Mouse (Mus musculus) heart, embryonic 12.5 days (tissue): ENCODE measurements around the gene Tff1. TPM values are rescaled to one million over a fixed set of nuclear protein-coding genes. Genes with fewer than 3 reads are reported as not detected.

Experiments
- ATAC-seq: fragments of 200-750 bp; cut with Nextera tagmentation; 2 replicates; pipeline ENCODE4 v1.8.0; 2017; ENCODE audit warnings: moderate TSS enrichment, moderate library complexity; ENCODE audit not compliant: insufficient number of reproducible peaks, low FRiP score
- H3K27ac ChIP-seq: fragments of 300-500 bp; sonication (generic); 2 replicates; pipeline ENCODE4 v1.5.1; 2016; ENCODE audit warnings: mild to moderate bottlenecking, moderate library complexity; ENCODE audit not compliant: poor library complexity, severe bottlenecking
- H3K27me3 ChIP-seq: fragments of 300-500 bp; sonication (generic); replicated peaks from 2 replicates; pipeline ENCODE4 v1.6.1; 2016; ENCODE audit warnings: mild to moderate bottlenecking, moderate library complexity
- H3K36me3 ChIP-seq: fragments of 300-500 bp; sonication (generic); 2 replicates; pipeline ENCODE4 v1.6.1; 2016; ENCODE audit warnings: mild to moderate bottlenecking, moderate library complexity
- H3K4me1 ChIP-seq: fragments of 300-500 bp; sonication (generic); replicated peaks from 2 replicates; pipeline ENCODE4 v1.6.1; 2016; ENCODE audit warnings: mild to moderate bottlenecking
- H3K4me2 ChIP-seq: fragments of 300-500 bp; sonication (generic); 2 replicates; pipeline ENCODE4 v1.6.1; 2016; ENCODE audit warnings: mild to moderate bottlenecking, moderate library complexity
- H3K4me3 ChIP-seq: fragments of 300-500 bp; sonication (generic); 2 replicates; pipeline ENCODE4 v1.5.1; 2016; ENCODE audit warnings: mild to moderate bottlenecking
- H3K9ac ChIP-seq: fragments of 300-500 bp; sonication (generic); 2 replicates; pipeline ENCODE4 v1.6.1; 2016; ENCODE audit warnings: mild to moderate bottlenecking, moderate library complexity
- H3K9me3 ChIP-seq: fragments of 300-500 bp; sonication (generic); replicated peaks from 2 replicates; pipeline ENCODE4 v1.6.1; 2016; ENCODE audit warnings: mild to moderate bottlenecking, moderate library complexity
- WGBS: fragments of 180-500 bp; shearing (Covaris S2); methylation state at CpG from one replicate; pipeline ENCODE4 v1.1.7; 2016; 5-methylcytosine and 5-hydroxymethylcytosine counted together
- polyA plus RNA-seq: library from polyadenylated mRNA; unstranded; fragments of >200 nt; fragmentation: Nextera tagmentation; extraction: Ambion mirVana; gene quantifications from 2 replicates; pipeline ENCODE4 v1.2.1, GENCODE M21; 2016

Gene Tff1
- polyA plus RNA-seq, 1 experiment from 2014 or later = not detected

- H3K4me1 ChIP-seq = no peaks in the 10 kb centered on the region
- 16% methylated on average over 4 of the region's 4 CpGs for WGBS
- H3K27me3 ChIP-seq = 0 out of 2 replicates have a peak, but pooled peaks cover 5% of the 10 kb centered on the region
- ATAC-seq = no peak
- no peak overlapping the region for H3K27ac ChIP-seq
- H3K36me3 ChIP-seq = no peaks in the 10 kb centered on the region
- H3K9ac ChIP-seq = no peak overlapping the region
- H3K4me3 ChIP-seq = no peak overlapping the region
- H3K9me3 ChIP-seq = no peaks in the 10 kb centered on the region
- no peak overlapping the region for H3K4me2 ChIP-seq
Measured at GRCm38 (mm10) chr17:31187370-31187769, 22.3 kb upstream of the Tff1 start.

GRCm38 (mm10) chr17:31184269-31184990, 19.4 kb upstream of the Tff1 start:
- Histone ChIP-seq H3K36me3 (no peaks in the 10 kb centered on the region), H3K27me3 (0 out of 2 replicates have a peak, but pooled peaks cover 10% of the 10 kb centered on the region), H3K9ac (no peak overlapping the region), H3K4me1 (no peaks in the 10 kb centered on the region), H3K4me2 (no peak overlapping the region), H3K27ac (no peak overlapping the region), H3K4me3 (no peak overlapping the region), H3K9me3 (no peaks in the 10 kb centered on the region)
- ATAC-seq = no peak
- WGBS = 68% methylated on average over 12 of the region's 12 CpGs

GRCm38 (mm10) chr17:31183180-31183974, 18.3 kb upstream of the Tff1 start:
- ATAC-seq = no peak
- H3K9ac ChIP-seq = no peak overlapping the region
- H3K36me3 ChIP-seq = no peaks in the 10 kb centered on the region
- no peak overlapping the region for H3K27ac ChIP-seq
- H3K9me3 ChIP-seq = no peaks in the 10 kb centered on the region
- H3K27me3 ChIP-seq = peaks cover 10% of the 10 kb centered on the region; the same call in 1 of the 2 replicates
- WGBS = 64% methylated on average over 12 of the region's 12 CpGs
- no peak overlapping the region for H3K4me3 ChIP-seq
- H3K4me1 ChIP-seq = no peaks in the 10 kb centered on the region
- no peak overlapping the region for H3K4me2 ChIP-seq

GRCm38 (mm10) chr17:31181490-31181889, 16.4 kb upstream of the Tff1 start:
- Histone ChIP-seq H3K9me3 (no peaks in the 10 kb centered on the region), H3K4me1 (no peaks in the 10 kb centered on the region), H3K9ac (no peak overlapping the region), H3K27ac (no peak overlapping the region), H3K36me3 (no peaks in the 10 kb centered on the region), H3K4me3 (no peak overlapping the region), H3K4me2 (no peak overlapping the region), H3K27me3 (peaks cover 13% of the 10 kb centered on the region; the same call in 1 of the 2 replicates)
- no peak for ATAC-seq
- WGBS = 76% methylated on average over 4 of the region's 4 CpGs

- Histone ChIP-seq H3K9ac (no peak overlapping the region), H3K9me3 (peaks cover 4% of the 10 kb centered on the region; the same call in 1 of the 2 replicates), H3K36me3 (no peaks in the 10 kb centered on the region), H3K4me3 (no peak overlapping the region), H3K27me3 (peaks cover 13% of the 10 kb centered on the region; the same call in 1 of the 2 replicates), H3K4me2 (no peak overlapping the region), H3K4me1 (no peaks in the 10 kb centered on the region), H3K27ac (no peak overlapping the region)
- no peak for ATAC-seq
- 82% methylated on average over 4 of the region's 4 CpGs for WGBS
Measured at GRCm38 (mm10) chr17:31176321-31176720, 11.2 kb upstream of the Tff1 start.

- no peaks in the 10 kb centered on the region for H3K36me3 ChIP-seq
- H3K4me1 ChIP-seq = no peaks in the 10 kb centered on the region
- no peak overlapping the region for H3K9ac ChIP-seq
- 0 out of 2 replicates have a peak, but pooled peaks cover 4% of the 10 kb centered on the region for H3K27me3 ChIP-seq
- no peak overlapping the region for H3K4me2 ChIP-seq
- no peak for ATAC-seq
- 77% methylated on average over 5 of the region's 5 CpGs for WGBS
- H3K4me3 ChIP-seq = no peak overlapping the region
- H3K9me3 ChIP-seq = peaks cover 4% of the 10 kb centered on the region; the same call in 1 of the 2 replicates
- no peak overlapping the region for H3K27ac ChIP-seq
Measured at GRCm38 (mm10) chr17:31169796-31170195, 4.7 kb upstream of the Tff1 start.

- 73% methylated on average over 2 of the region's 2 CpGs for WGBS
- no peak for ATAC-seq
- H3K4me1 ChIP-seq = no peaks in the 10 kb centered on the region
- H3K9ac ChIP-seq = no peak overlapping the region
- peaks cover under 1% of the 10 kb centered on the region; the same call in 1 of the 2 replicates for H3K9me3 ChIP-seq
- H3K27me3 ChIP-seq = 0 out of 2 replicates have a peak, but pooled peaks cover 11% of the 10 kb centered on the region
- H3K36me3 ChIP-seq = no peaks in the 10 kb centered on the region
- no peak overlapping the region for H3K27ac ChIP-seq
- no peak overlapping the region for H3K4me3 ChIP-seq
- H3K4me2 ChIP-seq = no peak overlapping the region
Measured at GRCm38 (mm10) chr17:31163821-31164220, 1.3 kb downstream of the Tff1 start.

- Histone ChIP-seq H3K27ac (no peak overlapping the region), H3K9me3 (peaks cover 7% of the 10 kb centered on the region; the same call in 1 of the 2 replicates), H3K27me3 (0 out of 2 replicates have a peak, but pooled peaks cover 11% of the 10 kb centered on the region), H3K36me3 (no peaks in the 10 kb centered on the region), H3K4me3 (no peak overlapping the region), H3K9ac (no peak overlapping the region), H3K4me1 (no peaks in the 10 kb centered on the region), H3K4me2 (no peak overlapping the region)
- no peak for ATAC-seq
- WGBS = 75% methylated on average over 12 of the region's 12 CpGs
Measured at GRCm38 (mm10) chr17:31162607-31163006, 2.5 kb downstream of the Tff1 start.

GRCm38 (mm10) chr17:31160291-31160690, 4.8 kb downstream of the Tff1 start:
- Histone ChIP-seq H3K9ac (no peak overlapping the region), H3K4me1 (no peaks in the 10 kb centered on the region), H3K36me3 (no peaks in the 10 kb centered on the region), H3K4me2 (no peak overlapping the region), H3K27ac (no peak overlapping the region), H3K9me3 (peaks cover 7% of the 10 kb centered on the region; the same call in 1 of the 2 replicates), H3K4me3 (no peak overlapping the region), H3K27me3 (0 out of 2 replicates have a peak, but pooled peaks cover 8% of the 10 kb centered on the region)
- ATAC-seq = no peak
- WGBS = 80% methylated on average over 4 of the region's 4 CpGs

- no peak overlapping the region for H3K4me2 ChIP-seq
- H3K27me3 ChIP-seq = no peaks in the 10 kb centered on the region
- no peak overlapping the region for H3K4me3 ChIP-seq
- H3K9me3 ChIP-seq = peaks cover 7% of the 10 kb centered on the region; the same call in 1 of the 2 replicates
- no peak overlapping the region for H3K27ac ChIP-seq
- 74% methylated on average over 6 of the region's 6 CpGs for WGBS
- H3K36me3 ChIP-seq = no peaks in the 10 kb centered on the region
- no peak for ATAC-seq
- no peak overlapping the region for H3K9ac ChIP-seq
- H3K4me1 ChIP-seq = 0 out of 2 replicates have a peak, but pooled peaks cover 6% of the 10 kb centered on the region
Measured at GRCm38 (mm10) chr17:31157921-31158320, 7.2 kb downstream of the Tff1 start.

- H3K27me3 ChIP-seq = 0 out of 2 replicates have a peak, but pooled peaks cover 4% of the 10 kb centered on the region
- no peak overlapping the region for H3K9ac ChIP-seq
- 0 out of 2 replicates have a peak, but pooled peaks have one; percentile 18 for ATAC-seq
- no peaks in the 10 kb centered on the region for H3K36me3 ChIP-seq
- no peak overlapping the region for H3K4me3 ChIP-seq
- H3K4me1 ChIP-seq = 0 out of 2 replicates have a peak, but pooled peaks cover 6% of the 10 kb centered on the region
- WGBS = 52% methylated on average over 8 of the region's 8 CpGs
- H3K27ac ChIP-seq = no peak overlapping the region
- H3K4me2 ChIP-seq = no peak overlapping the region
- peaks cover 6% of the 10 kb centered on the region; the same call in 1 of the 2 replicates for H3K9me3 ChIP-seq
Measured at GRCm38 (mm10) chr17:31153785-31154184, 11.3 kb downstream of the Tff1 start.
